Mouse (Mus musculus): Measurements from ENCODE around the gene Akap13. TPM values are rescaled to one million over a fixed set of nuclear protein-coding genes. Genes with fewer than 3 reads are reported as not detected.

Akap13 gene
- polyA plus RNA-seq, 1 experiment from 2014 or later, result 52.9 TPM

- no peak overlapping the region for H3K27ac ChIP-seq (ENCODE audit: low read length)
Observed at GRCm38 (mm10) chr7:75645156-75645933, 190.0 kb downstream of the Akap13 start.

GRCm38 (mm10) chr7:75648051-75648450 lies 192.7 kb downstream of the Akap13 start:
- Histone ChIP-seq H3K9me3 (ENCODE audit: low read length) (no peaks in the 10 kb centered on the region), H3K27ac (ENCODE audit: low read length) (no peak overlapping the region), H3K4me3 (ENCODE audit: low read depth, low read length) (no peak overlapping the region), H3K4me1 (ENCODE audit: insufficient read depth, low read depth, low read length) (peaks cover 5% of the 10 kb centered on the region; the same call in 1 of the 2 replicates), H3K36me3 (ENCODE audit: insufficient read depth, low read length) (no peaks in the 10 kb centered on the region), H3K4me2 (replicated peaks; ENCODE audit: low read depth, low read length) (no peak overlapping the region), H3K9ac (replicated peaks; ENCODE audit: low read depth) (no peak overlapping the region), H3K27me3 (replicated peaks; ENCODE audit: insufficient read depth, low read length) (no peaks in the 10 kb centered on the region)
- ATAC-seq (no peak), DNase-seq (ENCODE audit: low spot score) (no peak)
- WGBS, result 75% methylated on average over 3 of the region's 3 CpGs
- no peak for TF ChIP-seq EP300 (IDR thresholded peaks at IDR 0.05)

More at GRCm38 (mm10) chr7:75645156-75645933, 190.0 kb downstream of the Akap13 start:
- ATAC-seq (no peak), DNase-seq (ENCODE audit: low spot score) (no peak)
- WGBS, result 66% methylated on average over 5 of the region's 5 CpGs
- Histone ChIP-seq H3K4me3 (ENCODE audit: low read depth, low read length) (no peak overlapping the region), H3K9ac (replicated peaks; ENCODE audit: low read depth) (no peak overlapping the region), H3K36me3 (ENCODE audit: insufficient read depth, low read length) (no peaks in the 10 kb centered on the region), H3K27me3 (replicated peaks; ENCODE audit: insufficient read depth, low read length) (no peaks in the 10 kb centered on the region), H3K4me1 (ENCODE audit: insufficient read depth, low read depth, low read length) (peaks cover 8% of the 10 kb centered on the region; the same call in 1 of the 2 replicates), H3K9me3 (ENCODE audit: low read length) (no peaks in the 10 kb centered on the region), H3K4me2 (replicated peaks; ENCODE audit: low read depth, low read length) (no peak overlapping the region)
- TF ChIP-seq CTCF (IDR thresholded peaks at IDR 0.05) (no peak), EP300 (IDR thresholded peaks at IDR 0.05) (no peak)

GRCm38 (mm10) chr7:75648961-75649360 lies 193.6 kb downstream of the Akap13 start:
- peak; percentile 48 for ATAC-seq
- no peak for DNase-seq (ENCODE audit: low spot score)
- Histone ChIP-seq H3K27ac (ENCODE audit: low read length) (no peak overlapping the region), H3K9ac (replicated peaks; ENCODE audit: low read depth) (no peak overlapping the region), H3K4me2 (replicated peaks; ENCODE audit: low read depth, low read length) (no peak overlapping the region), H3K4me1 (ENCODE audit: insufficient read depth, low read depth, low read length) (peaks cover 2% of the 10 kb centered on the region; the same call in 1 of the 2 replicates), H3K9me3 (ENCODE audit: low read length) (no peaks in the 10 kb centered on the region), H3K36me3 (ENCODE audit: insufficient read depth, low read length) (no peaks in the 10 kb centered on the region), H3K4me3 (ENCODE audit: low read depth, low read length) (no peak overlapping the region), H3K27me3 (replicated peaks; ENCODE audit: insufficient read depth, low read length) (no peaks in the 10 kb centered on the region)
- WGBS, result 65% methylated on average over 4 of the region's 4 CpGs
- TF ChIP-seq CTCF (IDR thresholded peaks at IDR 0.05) (no peak), EP300 (IDR thresholded peaks at IDR 0.05) (peak; percentile 81)

- ATAC-seq (no peak), DNase-seq (ENCODE audit: low spot score) (no peak)
- no peaks in the 10 kb centered on the region for H3K36me3 ChIP-seq (ENCODE audit: insufficient read depth, low read length)
- no peaks in the 10 kb centered on the region for H3K27me3 ChIP-seq (replicated peaks; ENCODE audit: insufficient read depth, low read length)
- no peak overlapping the region for H3K4me3 ChIP-seq (ENCODE audit: low read depth, low read length)
- 52% methylated on average over 1 of the region's 1 CpGs for WGBS
- TF ChIP-seq CTCF (IDR thresholded peaks at IDR 0.05), result no peak
- TF ChIP-seq EP300 (IDR thresholded peaks at IDR 0.05), result no peak
- H3K27ac ChIP-seq (ENCODE audit: low read length), result no peak overlapping the region
- no peaks in the 10 kb centered on the region for H3K9me3 ChIP-seq (ENCODE audit: low read length)
- no peak overlapping the region for H3K9ac ChIP-seq (replicated peaks; ENCODE audit: low read depth)
- no peaks in the 10 kb centered on the region for H3K4me1 ChIP-seq (ENCODE audit: insufficient read depth, low read depth, low read length)
- H3K4me2 ChIP-seq (replicated peaks; ENCODE audit: low read depth, low read length), result no peak overlapping the region
Observed at GRCm38 (mm10) chr7:75649966-75650365, 194.6 kb downstream of the Akap13 start.

GRCm38 (mm10) chr7:75653684-75654317 lies 198.5 kb downstream of the Akap13 start:
- DNase-seq (ENCODE audit: low spot score) (peak; percentile 58), ATAC-seq (peak; percentile 54)
- no peak overlapping the region for H3K27ac ChIP-seq (ENCODE audit: low read length)
- H3K4me1 ChIP-seq (ENCODE audit: insufficient read depth, low read depth, low read length), result no peaks in the 10 kb centered on the region
- WGBS, result 39% methylated on average over 3 of the region's 3 CpGs
- H3K4me2 ChIP-seq (replicated peaks; ENCODE audit: low read depth, low read length), result no peak overlapping the region
- H3K9me3 ChIP-seq (ENCODE audit: low read length), result no peaks in the 10 kb centered on the region
- no peaks in the 10 kb centered on the region for H3K36me3 ChIP-seq (ENCODE audit: insufficient read depth, low read length)
- no peaks in the 10 kb centered on the region for H3K27me3 ChIP-seq (replicated peaks; ENCODE audit: insufficient read depth, low read length)
- TF ChIP-seq CTCF (IDR thresholded peaks at IDR 0.05) (no peak), EP300 (IDR thresholded peaks at IDR 0.05) (no peak)
- no peak overlapping the region for H3K9ac ChIP-seq (replicated peaks; ENCODE audit: low read depth)
- no peak overlapping the region for H3K4me3 ChIP-seq (ENCODE audit: low read depth, low read length)

- no peaks in the 10 kb centered on the region for H3K27me3 ChIP-seq (replicated peaks; ENCODE audit: insufficient read depth, low read length)
- H3K9ac ChIP-seq (replicated peaks; ENCODE audit: low read depth), result no peak overlapping the region
Observed at GRCm38 (mm10) chr7:75655180-75656074, 200.1 kb downstream of the Akap13 start.

More at GRCm38 (mm10) chr7:75655180-75656074, 200.1 kb downstream of the Akap13 start:
- 50% methylated on average over 11 of the region's 11 CpGs for WGBS
- Histone ChIP-seq H3K4me3 (ENCODE audit: low read depth, low read length) (peak overlapping the region; percentile 14; the same call in 1 of the 2 replicates), H3K9me3 (ENCODE audit: low read length) (no peaks in the 10 kb centered on the region), H3K36me3 (ENCODE audit: insufficient read depth, low read length) (no peaks in the 10 kb centered on the region), H3K27ac (ENCODE audit: low read length) (peak overlapping the region; percentile 39), H3K4me2 (replicated peaks; ENCODE audit: low read depth, low read length) (peak overlapping the region; percentile 30; the same call in 1 of the 2 replicates), H3K4me1 (ENCODE audit: insufficient read depth, low read depth, low read length) (no peaks in the 10 kb centered on the region)
- TF ChIP-seq CTCF (IDR thresholded peaks at IDR 0.05) (no peak), EP300 (IDR thresholded peaks at IDR 0.05) (no peak)
- ATAC-seq (no peak), DNase-seq (ENCODE audit: low spot score) (no peak)

All from lung, postnatal 0 days (tissue).